Mouse (Mus musculus) monocyte, adult 2 months (primary cell): ENCODE results near the gene Armh1.

Experiments
- DNase-seq, 2 experiments: peaks; one replicate each; pipeline ENCODE4 v3.0.0; 2022; ENCODE audit warnings: low spot score in 2 of 2, low read depth in 1 of 2

Armh1 gene

DNA sequence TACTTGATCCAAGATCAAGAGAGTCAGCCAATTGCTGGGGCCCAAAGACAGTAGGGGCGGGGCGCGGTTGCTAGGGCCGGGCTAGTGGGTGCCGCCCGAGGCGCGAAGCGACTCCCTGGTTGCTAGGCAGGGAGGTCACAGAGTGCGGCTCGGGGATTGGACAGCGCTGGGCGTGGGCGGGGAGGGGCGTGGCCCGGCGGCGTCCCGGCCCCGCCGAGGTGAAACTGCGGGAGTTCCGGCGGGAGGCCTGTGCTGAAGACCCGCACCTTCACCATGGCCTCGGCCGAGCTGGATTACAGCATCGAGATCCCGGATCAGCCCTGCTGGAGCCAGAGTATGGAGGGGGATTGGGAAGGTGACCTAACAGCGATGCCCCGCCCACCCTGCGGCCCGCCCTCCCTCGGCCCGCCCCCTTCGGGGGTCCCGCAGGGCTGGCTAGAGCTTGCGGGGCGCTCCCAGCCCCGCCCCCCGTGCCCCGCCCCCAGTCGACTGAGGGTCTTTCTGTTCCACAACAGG is at the start of gene Armh1, which contains the start of gene Tmem53:
Armh1 (minus strand) TSS at position 325 of the 516 bp plus-strand sequence.
Tmem53 (plus strand) TSS at position 151 of the 516 bp plus-strand sequence.
- peak; percentile 61 to 62 for DNase-seq

- DNase-seq: no peak
These were observed 48.0 kb upstream of the Armh1 start for GRCm38 (mm10) chr4:117299921-117300320.

DNA sequence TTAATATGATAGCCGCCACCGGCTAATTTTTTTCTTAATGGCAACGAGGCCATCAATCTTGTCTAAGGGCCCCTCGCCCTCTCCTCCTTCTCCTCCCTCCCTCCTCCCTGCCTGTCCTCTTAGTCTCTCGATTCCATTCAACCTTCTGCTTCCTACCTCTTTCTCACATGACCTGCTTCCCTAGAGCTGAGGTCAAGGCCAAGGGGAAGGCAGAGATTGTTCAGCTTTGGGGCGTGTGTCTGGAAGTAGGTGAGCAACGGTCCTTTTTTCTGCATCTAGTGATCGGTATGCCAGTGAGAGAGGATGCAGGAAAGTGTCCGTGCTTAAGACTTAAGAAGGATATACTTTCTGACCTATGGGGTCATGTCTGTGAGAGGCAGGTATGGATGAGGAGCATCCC is 45.9 kb upstream of the Armh1 start:
- no peak for DNase-seq

DNA sequence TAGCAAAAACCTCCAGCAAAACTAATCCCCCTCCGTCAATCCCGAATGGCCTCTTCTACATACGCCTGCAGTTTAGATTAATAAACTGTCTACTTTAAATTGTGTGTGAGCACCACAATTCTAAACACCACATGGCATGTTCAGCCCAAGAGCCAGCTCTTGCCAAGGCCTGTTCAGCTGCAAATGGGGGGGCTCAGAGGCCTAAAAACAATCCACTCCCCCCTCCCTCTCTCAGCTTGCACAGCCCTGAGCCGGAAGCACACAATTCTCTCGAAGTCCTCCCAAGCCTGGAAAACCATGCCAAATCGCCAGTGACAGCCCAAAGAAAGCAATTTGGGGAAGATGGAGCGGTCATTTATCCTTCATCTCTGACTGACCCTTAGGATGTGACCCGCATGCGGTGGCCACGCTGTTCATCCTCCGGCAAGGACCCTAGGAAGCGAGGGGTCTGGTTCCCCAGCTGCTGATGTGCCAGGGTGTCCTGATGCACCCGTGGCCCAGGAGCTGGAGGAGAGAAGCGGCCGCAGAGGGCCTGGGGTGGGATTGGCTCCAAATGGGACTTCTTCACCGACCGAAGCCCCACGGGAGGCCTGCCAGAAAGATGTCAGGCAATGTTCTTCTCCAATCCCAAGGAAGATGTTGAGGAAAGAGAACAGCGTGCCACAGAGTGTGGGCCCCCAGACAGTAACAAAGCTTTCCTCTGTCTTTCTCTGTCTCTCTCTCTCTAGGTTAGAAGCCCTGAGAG is 45.1 kb upstream of the Armh1 start:
- no peak for DNase-seq

DNA sequence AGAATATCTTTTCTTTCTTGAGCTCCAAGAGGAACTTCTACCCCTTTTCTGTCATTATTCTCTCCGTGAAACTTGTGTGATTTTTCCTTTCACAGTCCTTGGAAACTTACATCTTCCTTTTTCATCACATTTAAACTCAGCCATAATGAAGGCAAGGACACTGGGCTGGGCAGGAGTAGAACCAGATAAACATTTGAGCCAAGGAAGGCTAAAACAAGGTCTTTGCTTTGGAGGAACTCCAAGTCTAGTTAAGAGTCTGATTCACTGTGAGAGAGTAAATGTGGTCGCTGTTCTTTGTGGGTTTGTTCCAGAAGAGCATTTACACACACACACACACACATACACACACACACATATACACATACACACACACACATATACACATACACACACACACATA is 39.8 kb upstream of the Armh1 start:
- no peak for DNase-seq

- peak; percentile 40 to 64 for DNase-seq
These were observed 37.2 kb upstream of the Armh1 start for GRCm38 (mm10) chr4:117288927-117289801.

DNA sequence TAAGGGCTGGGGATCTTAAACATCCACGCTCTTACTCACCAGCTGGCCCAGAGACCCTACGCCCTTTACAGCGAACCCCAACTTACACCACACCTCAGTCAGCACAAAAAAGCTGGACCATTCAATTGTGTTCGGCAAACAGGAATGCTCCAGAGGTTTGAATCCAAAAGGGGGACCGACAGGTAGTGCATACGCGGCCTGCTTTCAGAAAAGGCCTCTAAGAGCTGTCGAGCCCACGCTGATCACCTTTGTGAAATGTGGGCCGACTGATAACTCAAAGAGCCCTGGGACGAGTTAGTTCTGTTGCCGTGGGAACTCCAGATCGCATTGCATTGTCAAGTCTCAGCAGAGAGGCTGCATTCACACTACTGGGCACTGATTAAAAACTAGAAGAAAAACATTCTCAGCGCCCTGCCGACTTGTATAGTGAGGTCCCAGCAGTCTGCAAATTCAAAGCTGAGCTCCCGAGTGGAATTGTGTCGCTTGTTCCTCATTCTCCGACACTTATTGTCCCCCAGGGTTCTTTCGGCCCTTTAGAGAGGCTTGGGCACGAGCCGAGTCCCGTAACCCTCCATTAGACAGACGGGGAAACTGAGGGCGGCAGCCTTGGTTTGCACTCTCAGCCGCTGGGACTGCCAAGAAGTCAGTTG is 36.5 kb upstream of the Armh1 start:
- DNase-seq: no peak

- DNase-seq: no peak
These were observed 32.4 kb upstream of the Armh1 start for GRCm38 (mm10) chr4:117284363-117284762.

DNA sequence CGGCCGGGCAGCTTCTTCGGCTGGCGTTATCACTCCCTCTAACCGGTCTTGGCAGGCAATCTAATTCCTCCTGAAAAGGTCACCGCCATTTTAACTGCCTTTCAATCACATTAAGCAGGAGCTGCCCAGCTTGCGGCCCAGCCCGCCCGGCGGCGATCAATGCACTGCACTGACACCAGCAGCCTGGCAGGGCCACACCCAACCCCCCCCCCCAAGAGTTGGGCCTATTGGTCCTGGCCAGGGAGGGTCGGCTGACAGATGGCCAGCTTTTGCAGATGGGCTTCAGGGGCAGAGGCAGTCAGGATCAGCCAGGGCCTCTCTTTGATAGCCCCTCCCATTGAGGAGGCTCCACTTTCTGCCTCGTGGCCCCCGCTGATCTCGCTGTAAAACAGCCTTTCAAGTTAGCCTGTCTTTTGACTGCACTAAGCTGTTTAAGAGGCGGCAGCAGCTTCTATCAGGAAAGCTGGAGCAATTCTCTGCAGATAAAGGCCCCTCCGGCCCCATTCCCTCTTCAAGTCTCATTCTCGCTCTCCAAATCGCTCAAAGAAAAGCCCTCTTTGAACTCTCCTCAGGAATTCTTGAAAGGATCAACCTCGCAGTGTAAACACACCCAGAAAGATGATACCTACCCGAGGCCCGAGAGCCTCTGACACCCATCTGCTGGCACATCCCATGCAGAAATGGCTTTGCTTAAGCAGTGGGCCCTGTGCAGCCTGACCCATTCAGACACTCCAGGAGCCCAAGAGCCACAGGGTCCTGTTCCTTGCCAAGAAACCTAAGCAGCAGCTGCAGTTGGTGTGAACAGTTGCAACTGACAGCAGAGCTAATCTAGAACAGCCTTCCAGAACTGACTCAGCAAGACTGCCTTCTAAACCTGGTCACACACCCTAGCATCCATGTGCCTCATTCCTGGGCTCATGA is 31.6 kb upstream of the Armh1 start:
- no peak for DNase-seq

- no peak for DNase-seq
These were observed 29.3 kb upstream of the Armh1 start for GRCm38 (mm10) chr4:117281090-117281845.

DNA sequence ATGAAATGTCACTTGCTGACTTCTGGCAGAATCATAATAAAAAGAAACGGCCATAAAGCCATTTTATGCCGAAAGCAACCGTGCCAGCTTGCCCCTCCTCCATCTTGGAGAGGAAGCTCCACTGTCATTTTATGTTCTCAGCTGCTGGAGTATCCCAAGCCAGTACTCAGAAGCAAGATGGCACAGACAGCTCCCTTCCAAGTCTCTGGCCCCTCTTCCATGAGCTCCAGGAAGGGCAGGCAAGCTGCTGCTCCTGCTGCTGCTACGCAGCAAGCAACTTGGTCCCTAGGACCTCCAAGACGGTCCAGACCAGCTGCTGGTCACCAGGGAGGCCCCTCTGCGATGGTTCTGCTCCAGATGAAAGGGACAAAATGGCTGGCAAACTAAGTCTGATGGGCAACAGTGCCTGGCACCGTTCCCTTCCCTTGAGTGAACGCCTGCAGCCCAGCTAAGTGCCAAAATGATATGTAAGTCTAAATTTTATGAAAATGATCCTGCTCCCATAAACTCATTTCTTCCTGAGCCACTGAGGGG is 28.5 kb upstream of the Armh1 start:
- DNase-seq: no peak

DNA sequence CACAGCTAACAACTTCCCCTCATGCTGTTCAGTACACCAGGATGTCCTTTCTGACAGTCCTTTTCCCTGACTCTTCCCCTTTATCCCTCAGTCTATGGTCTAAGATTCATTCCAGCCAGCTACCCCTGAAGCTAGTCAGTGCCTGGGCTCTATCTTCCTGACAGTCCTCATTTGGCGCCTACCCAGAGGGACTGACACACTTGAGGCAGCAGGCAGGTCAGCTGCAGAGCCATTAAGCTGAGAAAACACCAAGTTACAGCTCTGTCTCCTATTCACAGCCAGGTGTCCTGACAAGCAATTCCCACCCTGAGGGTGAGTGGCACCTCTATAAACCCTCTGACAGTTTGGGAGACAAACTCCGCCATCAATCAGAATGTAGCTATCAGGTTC is 27.3 kb upstream of the Armh1 start:
- DNase-seq: no peak

DNA sequence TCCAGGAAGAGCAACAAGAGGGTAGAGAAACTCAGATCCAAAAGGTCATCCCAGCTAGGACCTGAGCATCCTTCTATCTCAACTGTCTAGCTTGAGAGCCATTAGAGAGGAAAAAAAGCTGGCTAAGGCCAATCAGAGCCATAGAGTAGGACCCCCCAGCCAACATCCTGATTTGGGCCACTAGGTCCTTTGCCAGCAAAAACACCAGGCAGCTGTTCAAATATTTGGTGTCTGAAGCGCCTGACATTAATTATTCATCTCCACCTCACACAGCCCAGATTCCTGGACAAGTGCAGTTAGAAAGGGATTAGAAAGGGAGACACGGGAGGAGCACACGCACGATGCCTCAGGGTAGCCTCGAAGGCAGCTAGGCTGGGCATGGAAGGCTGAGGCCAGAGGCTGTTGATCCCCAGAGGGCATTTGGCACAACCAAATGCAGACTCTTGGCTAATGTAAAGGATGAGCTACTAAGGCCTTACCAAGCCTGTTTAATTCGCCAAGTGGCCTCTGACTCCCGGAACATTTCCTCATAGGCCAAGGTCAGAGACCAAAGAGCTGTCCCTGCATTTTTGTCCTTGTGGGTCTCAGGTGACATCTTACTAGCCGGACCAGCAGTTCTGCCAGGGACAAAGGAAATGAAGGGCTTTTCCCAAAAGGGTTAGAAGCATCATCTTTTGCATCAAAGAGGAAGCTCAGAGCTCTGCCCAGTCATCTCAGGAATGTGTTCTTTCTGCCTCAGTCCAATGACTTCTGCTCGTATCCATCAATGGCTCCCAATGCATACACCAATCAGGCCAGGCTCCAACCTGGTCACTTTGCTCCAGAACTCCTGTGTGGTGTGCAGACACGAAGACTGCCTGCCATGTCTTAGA is 26.7 kb upstream of the Armh1 start:
- DNase-seq: no peak

DNA sequence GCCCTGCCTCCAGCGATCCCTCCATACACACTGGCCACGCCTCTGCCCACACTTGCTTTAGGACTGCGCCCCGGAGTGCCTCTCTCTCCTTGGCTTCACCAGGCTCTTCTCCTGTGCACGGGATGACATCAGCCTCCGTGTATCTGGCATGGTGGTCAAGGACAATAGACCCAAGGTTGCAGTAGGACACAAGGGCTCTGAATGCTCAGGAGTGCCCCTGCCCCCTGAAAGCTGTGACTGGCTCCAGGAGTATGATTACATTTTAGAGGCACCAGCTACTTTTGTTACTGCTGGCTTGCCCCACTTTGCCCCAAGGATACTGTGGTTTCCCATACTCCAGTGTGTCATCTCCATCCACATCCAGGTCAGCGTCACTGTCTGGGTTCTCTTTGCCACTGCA is 25.8 kb upstream of the Armh1 start:
- no peak for DNase-seq

- no peak for DNase-seq
These were observed 25.1 kb upstream of the Armh1 start for GRCm38 (mm10) chr4:117277021-117277420.

- no peak for DNase-seq
These were observed 24.4 kb upstream of the Armh1 start for GRCm38 (mm10) chr4:117276281-117276711.

DNA sequence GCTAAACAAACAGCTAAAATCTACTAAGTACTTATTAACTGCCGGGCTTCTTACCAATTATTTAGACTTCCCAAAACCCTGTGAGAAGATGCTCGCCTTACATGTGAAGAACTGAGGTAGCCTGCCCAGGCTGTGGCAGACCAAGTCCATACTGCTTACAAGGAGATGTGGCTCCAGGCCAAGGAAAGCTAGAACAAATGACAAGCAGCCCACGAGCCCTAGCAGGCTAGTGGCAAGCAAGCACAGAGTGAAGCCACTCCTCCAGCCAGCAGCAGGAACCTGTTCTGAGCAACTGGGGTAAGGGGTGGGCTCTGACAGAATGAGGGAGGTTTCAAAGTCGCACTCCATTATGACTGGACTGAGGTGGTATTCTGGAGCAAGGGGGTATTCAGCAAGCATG is 22.8 kb upstream of the Armh1 start:
- DNase-seq: no peak

GRCm38 (mm10) chr4:117272459-117272858 is 20.5 kb upstream of the Armh1 start:
- DNase-seq: no peak
